Mouse (Mus musculus): Measurements from ENCODE around the gene Tomm20.

DNA sequence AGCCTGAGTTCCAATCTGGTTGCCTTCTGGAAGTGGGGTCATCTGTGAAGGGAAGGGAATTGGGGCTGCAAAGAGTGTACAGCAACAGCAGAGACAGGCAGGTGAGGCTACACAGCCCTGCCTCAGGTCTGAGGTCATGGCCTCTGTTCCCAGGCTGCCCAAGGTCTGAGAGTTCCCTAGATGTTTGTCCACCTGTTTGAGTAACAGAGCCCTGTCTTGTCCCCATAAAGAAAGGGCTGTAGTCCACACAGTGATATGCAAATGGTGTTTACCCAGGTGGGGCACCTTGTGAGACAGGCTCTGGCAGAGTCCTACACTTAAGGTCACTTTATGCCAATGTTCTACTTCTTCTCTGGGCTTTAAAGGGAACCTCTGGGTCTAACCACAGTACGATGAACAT lies 44.0 kb downstream of the Tomm20 start:
- no peak for TF ChIP-seq CTCF (IDR thresholded peaks at IDR 0.05; ENCODE audit: borderline replicate concordance, control insufficient read depth, extremely low read depth, insufficient read depth, low read length, poor library complexity)
- no peak for TF ChIP-seq POLR2A (IDR thresholded peaks at IDR 0.05; ENCODE audit: control insufficient read depth, extremely low read depth, insufficient read depth, low read length, poor library complexity)
